Mouse (Mus musculus): ENCODE measurements around the gene Lat2. TPM values are rescaled to one million over a fixed set of nuclear protein-coding genes. Genes with fewer than 3 reads are reported as not detected.

The Lat2 gene
- polyA plus RNA-seq, 1 experiment: 52.2 TPM

DNA sequence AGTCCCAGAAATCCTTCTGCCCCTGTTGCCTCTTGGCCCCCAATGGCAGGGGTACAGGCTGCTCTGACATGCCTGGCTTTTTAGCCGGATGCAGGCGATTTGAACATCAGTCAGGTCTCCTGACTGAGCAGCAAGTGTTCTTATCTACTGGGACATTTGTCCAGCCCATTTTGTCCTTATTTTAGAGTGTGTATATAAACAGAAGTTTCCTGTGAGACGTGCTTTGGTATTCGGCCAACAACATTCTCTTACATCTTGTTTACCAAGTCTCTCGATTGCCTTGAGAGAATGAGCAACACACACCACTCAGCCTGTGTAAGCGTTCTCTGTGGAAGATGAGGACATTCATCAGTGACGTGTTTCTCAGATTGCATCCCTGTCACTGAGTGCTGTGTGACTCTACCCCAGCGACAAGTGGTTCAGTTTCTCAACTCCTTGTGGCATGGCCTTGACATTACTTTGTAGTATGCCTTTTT lies 29.9 kb upstream of the Lat2 start:
- WGBS: 74% methylated on average over 8 of the region's 8 CpGs
- Histone ChIP-seq H3K27me3 (ENCODE audit: control insufficient read depth, insufficient read depth, low read length) (no peaks in the 10 kb centered on the region), H3K4me1 (ENCODE audit: control insufficient read depth, insufficient read depth, insufficient read length) (peaks cover 2% of the 10 kb centered on the region; the same call in 1 of the 2 replicates), H3K36me3 (ENCODE audit: control insufficient read depth, insufficient read depth, low read length) (no peaks in the 10 kb centered on the region), H3K4me3 (ENCODE audit: extremely low read depth, insufficient read depth, insufficient read length) (no peak overlapping the region), H3K27ac (ENCODE audit: insufficient read depth, low read length) (no peak overlapping the region)
- TF ChIP-seq CTCF (IDR thresholded peaks at IDR 0.05; ENCODE audit: extremely low read depth, insufficient read depth, insufficient read length, insufficient replicate concordance) (no peak), POLR2A (IDR thresholded peaks at IDR 0.05; ENCODE audit: low read depth, low read length) (no peak)
- DNase-seq (ENCODE audit: low read depth in 1 of 2, low spot score in 2 of 2): no peak

DNA sequence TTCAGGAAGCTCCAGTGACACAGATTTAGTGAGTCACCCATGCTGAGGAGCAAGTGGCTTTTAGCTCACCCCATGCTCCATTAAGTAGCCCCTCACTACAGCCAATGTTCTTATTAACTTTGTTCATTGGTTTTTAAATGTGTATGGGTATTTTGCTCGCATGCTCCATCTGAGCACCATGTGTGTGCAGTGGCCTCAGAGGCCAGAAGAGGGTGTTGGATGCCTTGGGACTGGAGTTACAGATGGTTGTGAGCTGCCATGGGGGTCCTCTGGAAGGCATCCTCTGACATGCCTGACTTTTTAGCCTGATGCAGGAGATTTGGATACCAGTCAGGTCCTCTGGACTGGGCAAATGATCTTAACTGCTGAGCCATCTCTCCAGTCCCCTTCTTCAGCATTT lies 29.3 kb upstream of the Lat2 start:
- H3K27me3 ChIP-seq (ENCODE audit: control insufficient read depth, insufficient read depth, low read length): no peaks in the 10 kb centered on the region
- no peak for TF ChIP-seq CTCF (IDR thresholded peaks at IDR 0.05; ENCODE audit: extremely low read depth, insufficient read depth, insufficient read length, insufficient replicate concordance)
- no peak for TF ChIP-seq POLR2A (IDR thresholded peaks at IDR 0.05; ENCODE audit: low read depth, low read length)
- no peak for DNase-seq (ENCODE audit: low read depth in 1 of 2, low spot score in 2 of 2)
- H3K36me3 ChIP-seq (ENCODE audit: control insufficient read depth, insufficient read depth, low read length): no peaks in the 10 kb centered on the region
- H3K27ac ChIP-seq (ENCODE audit: insufficient read depth, low read length): no peak overlapping the region
- H3K4me1 ChIP-seq (ENCODE audit: control insufficient read depth, insufficient read depth, insufficient read length): peaks cover 3% of the 10 kb centered on the region; the same call in 1 of the 2 replicates
- no peak overlapping the region for H3K4me3 ChIP-seq (ENCODE audit: extremely low read depth, insufficient read depth, insufficient read length)
- 88% methylated on average over 1 of the region's 1 CpGs for WGBS

DNA sequence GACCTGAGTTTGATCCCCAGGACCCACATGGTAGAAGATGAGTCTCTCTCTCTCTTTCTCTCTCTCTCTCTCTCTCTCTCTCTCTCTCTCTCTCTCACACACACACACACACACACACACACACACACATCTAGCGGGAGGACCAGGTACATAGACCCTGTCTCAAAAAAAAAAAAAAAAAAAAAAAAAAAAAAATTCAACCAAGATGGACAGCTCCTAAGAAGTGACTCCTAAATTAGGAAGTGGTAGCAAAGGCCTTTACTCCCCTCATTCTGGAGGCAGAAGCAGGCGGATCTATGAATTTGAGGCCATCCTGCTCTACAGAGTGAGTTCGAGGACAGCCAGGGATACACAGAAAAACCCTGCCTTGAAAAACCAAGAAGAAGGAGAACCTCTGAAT lies 25.5 kb upstream of the Lat2 start:
- WGBS: 94% methylated on average over 3 of the region's 3 CpGs
- DNase-seq (ENCODE audit: low read depth in 1 of 2, low spot score in 2 of 2): no peak
- no peaks in the 10 kb centered on the region for H3K27me3 ChIP-seq (ENCODE audit: control insufficient read depth, insufficient read depth, low read length)
- H3K36me3 ChIP-seq (ENCODE audit: control insufficient read depth, insufficient read depth, low read length): peaks cover 5% of the 10 kb centered on the region; the same call in 1 of the 2 replicates
- H3K4me1 ChIP-seq (ENCODE audit: control insufficient read depth, insufficient read depth, insufficient read length): peaks cover 7% of the 10 kb centered on the region; the same call in 1 of the 2 replicates
- no peak for TF ChIP-seq CTCF (IDR thresholded peaks at IDR 0.05; ENCODE audit: extremely low read depth, insufficient read depth, insufficient read length, insufficient replicate concordance)
- no peak for TF ChIP-seq POLR2A (IDR thresholded peaks at IDR 0.05; ENCODE audit: low read depth, low read length)
- no peak overlapping the region for H3K27ac ChIP-seq (ENCODE audit: insufficient read depth, low read length)
- no peak overlapping the region for H3K4me3 ChIP-seq (ENCODE audit: extremely low read depth, insufficient read depth, insufficient read length)

DNA sequence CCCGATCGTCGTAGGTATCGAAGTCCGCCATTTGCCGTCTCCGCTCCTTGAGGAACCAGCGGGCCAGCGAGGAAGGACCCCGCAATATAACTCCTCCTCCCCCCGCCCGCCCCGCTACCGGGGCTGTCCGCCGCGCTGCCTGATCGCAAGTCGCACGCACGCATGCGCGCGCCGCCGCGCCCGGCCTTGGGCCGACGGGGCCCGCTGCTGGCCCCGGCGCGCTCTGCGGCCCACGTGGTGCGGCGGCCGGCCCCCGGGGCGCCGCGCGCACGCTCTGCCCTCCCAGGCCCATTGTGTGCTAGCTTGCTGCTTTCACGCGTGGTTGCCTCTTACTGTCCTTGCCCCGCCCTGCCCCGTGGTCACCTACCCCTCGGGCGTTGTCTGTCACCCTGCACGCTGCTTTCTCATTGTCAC lies 24.5 kb upstream of the Lat2 start, which contains the start of gene Eif4h:
TSS of gene Eif4h (minus strand) at position 222 of the 414 bp plus-strand sequence.
- DNase-seq (ENCODE audit: low read depth in 1 of 2, low spot score in 2 of 2): peak; percentile 91 to 96
- TF ChIP-seq CTCF (IDR thresholded peaks at IDR 0.05; ENCODE audit: extremely low read depth, insufficient read depth, insufficient read length, insufficient replicate concordance) (no peak), POLR2A (IDR thresholded peaks at IDR 0.05; ENCODE audit: low read depth, low read length) (peak; percentile 86)
- under 1% methylated on average over 51 of the region's 52 CpGs for WGBS
- H3K36me3 ChIP-seq (ENCODE audit: control insufficient read depth, insufficient read depth, low read length): peaks cover 8% of the 10 kb centered on the region; the same call in 1 of the 2 replicates
- peaks cover 7% of the 10 kb centered on the region; the same call in 1 of the 2 replicates for H3K4me1 ChIP-seq (ENCODE audit: control insufficient read depth, insufficient read depth, insufficient read length)
- no peaks in the 10 kb centered on the region for H3K27me3 ChIP-seq (ENCODE audit: control insufficient read depth, insufficient read depth, low read length)
- H3K27ac ChIP-seq (ENCODE audit: insufficient read depth, low read length): peak within 1 kb of the TSS; percentile 99
- peak within 1 kb of the TSS; percentile 99 for H3K4me3 ChIP-seq (ENCODE audit: extremely low read depth, insufficient read depth, insufficient read length)

DNA sequence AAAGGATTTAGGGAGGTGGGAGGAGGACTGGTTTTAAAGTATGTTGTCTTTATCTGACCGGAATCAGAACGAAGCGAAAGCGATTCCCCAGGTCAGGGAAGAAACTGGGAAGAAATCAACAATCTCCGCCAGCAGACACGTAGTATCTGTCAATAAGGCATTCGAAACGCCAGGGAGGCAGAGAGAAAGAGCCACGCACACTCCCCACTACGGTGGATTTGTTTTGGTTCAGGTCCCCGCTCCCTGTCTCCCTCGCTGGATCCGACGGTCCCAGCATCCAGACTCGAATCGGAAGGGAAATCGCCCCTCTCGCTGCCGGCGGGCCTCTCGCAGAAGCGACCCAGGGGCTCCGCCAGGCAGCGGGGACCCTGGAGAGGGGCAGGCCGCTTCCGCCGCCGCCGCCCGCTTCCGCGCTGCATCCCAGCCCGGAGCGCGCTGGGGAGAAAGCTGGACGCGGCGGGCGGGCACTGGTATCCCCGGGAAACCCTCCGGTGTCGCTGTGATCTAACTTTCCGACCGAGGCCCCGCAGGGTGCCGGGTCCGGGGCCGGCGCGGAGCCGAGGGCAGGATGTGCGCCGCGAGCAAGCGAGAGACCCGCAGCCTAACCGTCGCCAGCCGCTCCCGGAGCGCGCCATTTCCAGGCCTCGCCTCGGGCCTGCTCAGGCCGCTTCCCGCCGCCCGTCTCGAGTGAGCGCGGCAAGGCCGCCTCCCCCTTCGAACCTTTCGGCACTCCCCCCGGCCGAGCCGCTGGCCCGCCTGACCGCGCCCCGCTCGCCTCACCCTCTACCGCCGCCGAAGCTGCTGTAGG lies 23.8 kb upstream of the Lat2 start:
- H3K4me1 ChIP-seq (ENCODE audit: control insufficient read depth, insufficient read depth, insufficient read length): peaks cover 7% of the 10 kb centered on the region; the same call in 1 of the 2 replicates
- WGBS: under 1% methylated on average over 81 of the region's 85 CpGs
- no peaks in the 10 kb centered on the region for H3K27me3 ChIP-seq (ENCODE audit: control insufficient read depth, insufficient read depth, low read length)
- peak overlapping the region; percentile 99 for H3K27ac ChIP-seq (ENCODE audit: insufficient read depth, low read length)
- H3K4me3 ChIP-seq (ENCODE audit: extremely low read depth, insufficient read depth, insufficient read length): peak overlapping the region; percentile 99
- H3K36me3 ChIP-seq (ENCODE audit: control insufficient read depth, insufficient read depth, low read length): peaks cover 10% of the 10 kb centered on the region
- no peak for DNase-seq (ENCODE audit: low read depth in 1 of 2, low spot score in 2 of 2)
- TF ChIP-seq POLR2A (IDR thresholded peaks at IDR 0.05; ENCODE audit: low read depth, low read length) (no peak), CTCF (IDR thresholded peaks at IDR 0.05; ENCODE audit: extremely low read depth, insufficient read depth, insufficient read length, insufficient replicate concordance) (no peak)

DNA sequence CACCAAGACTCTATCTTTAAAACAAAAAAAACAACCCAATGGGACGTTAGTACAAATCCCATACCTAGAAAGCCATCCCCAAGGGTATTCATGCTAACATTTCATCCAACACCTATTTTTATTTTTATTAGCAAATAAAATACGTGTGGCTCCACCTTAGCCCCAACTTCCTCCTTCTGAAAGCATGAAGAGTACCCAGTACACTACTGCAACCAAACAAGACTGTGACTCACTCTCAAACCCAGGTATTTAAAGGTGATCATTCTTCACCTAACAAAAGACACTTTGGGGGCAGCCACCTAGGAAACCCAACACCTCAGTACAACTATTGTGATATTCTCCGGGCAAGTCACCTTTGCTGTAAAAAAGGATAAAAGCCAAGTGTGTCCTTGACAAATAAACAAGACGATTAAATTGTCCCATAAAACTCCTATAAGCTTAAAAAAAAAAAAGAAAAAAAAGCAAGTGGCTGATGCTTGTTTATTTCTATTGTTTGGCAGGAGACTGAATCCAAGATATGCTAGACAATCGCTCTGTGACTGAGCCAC lies 23.1 kb upstream of the Lat2 start:
- no peak for TF ChIP-seq CTCF (IDR thresholded peaks at IDR 0.05; ENCODE audit: extremely low read depth, insufficient read depth, insufficient read length, insufficient replicate concordance)
- TF ChIP-seq POLR2A (IDR thresholded peaks at IDR 0.05; ENCODE audit: low read depth, low read length): no peak
- Histone ChIP-seq H3K4me1 (ENCODE audit: control insufficient read depth, insufficient read depth, insufficient read length) (peaks cover 7% of the 10 kb centered on the region; the same call in 1 of the 2 replicates), H3K27me3 (ENCODE audit: control insufficient read depth, insufficient read depth, low read length) (no peaks in the 10 kb centered on the region), H3K27ac (ENCODE audit: insufficient read depth, low read length) (no peak overlapping the region), H3K36me3 (ENCODE audit: control insufficient read depth, insufficient read depth, low read length) (peaks cover 10% of the 10 kb centered on the region), H3K4me3 (ENCODE audit: extremely low read depth, insufficient read depth, insufficient read length) (peak overlapping the region; percentile 99)
- DNase-seq (ENCODE audit: low read depth in 1 of 2, low spot score in 2 of 2): no peak
- WGBS: 6% methylated on average over 5 of the region's 5 CpGs
